Mouse (Mus musculus): ENCODE data around the gene Prcp. TPM values are rescaled to one million over a fixed set of nuclear protein-coding genes. Genes with fewer than 3 reads are reported as not detected.

The Prcp gene
- 18.9 and 20.9 TPM in 2 replicates for polyA plus RNA-seq (2015; fragmentation: Nextera tagmentation; extraction: Ambion mirVana)

DNA sequence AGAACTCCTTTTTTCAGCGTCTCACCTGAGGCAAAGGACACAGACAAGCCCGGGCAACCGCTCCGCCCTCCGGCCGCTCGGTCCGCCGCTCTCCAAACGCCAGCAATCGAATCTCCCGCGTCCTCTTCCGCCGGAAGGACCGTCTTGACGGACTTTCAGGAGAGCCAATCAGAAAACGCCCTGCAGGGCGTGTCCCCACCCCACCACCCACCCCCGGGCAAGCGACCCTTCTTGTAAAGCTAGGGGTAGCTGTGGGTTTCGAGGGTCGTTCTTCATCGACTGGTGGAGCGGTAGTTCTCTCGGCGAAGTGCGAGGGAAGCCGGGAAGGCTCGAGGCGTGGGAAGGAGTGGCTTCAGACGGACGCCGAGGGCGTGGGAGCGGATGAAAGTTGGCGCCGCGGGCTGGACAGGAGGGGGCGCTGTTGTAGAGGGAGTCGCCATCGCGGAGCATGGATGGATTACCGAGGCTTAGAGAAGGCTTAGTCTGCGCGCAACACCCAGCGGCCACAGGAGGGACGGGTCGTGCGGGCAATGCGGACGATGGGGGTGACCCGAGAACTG is at the start of gene Prcp, which contains the start of gene Ddias:
Gene Prcp (plus strand): TSS at position 355 of the 560 bp plus-strand sequence.
Gene Ddias (minus strand): TSS at position 132 of the 560 bp plus-strand sequence.
- H3K4me1 ChIP-seq (ENCODE audit: control insufficient read depth, insufficient read depth, low read depth, low read length), result peaks cover 11% of the 10 kb centered on the region
- H3K4me3 ChIP-seq (ENCODE audit: low read length), result peak within 1 kb of the TSS; percentile 58
- H3K9ac ChIP-seq (ENCODE audit: low read depth, low read length), result peak within 1 kb of the TSS; percentile 78
- H3K27me3 ChIP-seq (replicated peaks; ENCODE audit: control insufficient read depth, insufficient read depth, low read length), result no peaks in the 10 kb centered on the region
- peak; percentile 90 for ATAC-seq
- peak within 1 kb of the TSS; percentile 58 for H3K4me2 ChIP-seq (ENCODE audit: low read length)
- peak within 1 kb of the TSS; percentile 91 for H3K27ac ChIP-seq (ENCODE audit: low read depth, low read length)
- no peaks in the 10 kb centered on the region for H3K9me3 ChIP-seq (ENCODE audit: control insufficient read depth, low read length)
- WGBS, result under 1% methylated on average over 53 of the region's 53 CpGs
- no peaks in the 10 kb centered on the region for H3K36me3 ChIP-seq (ENCODE audit: control insufficient read depth, insufficient read depth, low read length)

- H3K27me3 ChIP-seq (replicated peaks; ENCODE audit: control insufficient read depth, insufficient read depth, low read length), result no peaks in the 10 kb centered on the region
- ATAC-seq, result no peak
- H3K4me3 ChIP-seq (ENCODE audit: low read length), result no peak overlapping the region
- H3K4me2 ChIP-seq (ENCODE audit: low read length), result no peak overlapping the region
- no peak overlapping the region for H3K9ac ChIP-seq (ENCODE audit: low read depth, low read length)
- H3K36me3 ChIP-seq (ENCODE audit: control insufficient read depth, insufficient read depth, low read length), result peaks cover 3% of the 10 kb centered on the region; the same call in 1 of the 2 replicates
- H3K4me1 ChIP-seq (ENCODE audit: control insufficient read depth, insufficient read depth, low read depth, low read length), result peaks cover 5% of the 10 kb centered on the region
- no peaks in the 10 kb centered on the region for H3K9me3 ChIP-seq (ENCODE audit: control insufficient read depth, low read length)
- no peak overlapping the region for H3K27ac ChIP-seq (ENCODE audit: low read depth, low read length)
- 94% methylated on average over 3 of the region's 3 CpGs for WGBS
Observed at GRCm38 (mm10) chr7:92826248-92826647, 48.0 kb upstream of the Prcp start.

DNA sequence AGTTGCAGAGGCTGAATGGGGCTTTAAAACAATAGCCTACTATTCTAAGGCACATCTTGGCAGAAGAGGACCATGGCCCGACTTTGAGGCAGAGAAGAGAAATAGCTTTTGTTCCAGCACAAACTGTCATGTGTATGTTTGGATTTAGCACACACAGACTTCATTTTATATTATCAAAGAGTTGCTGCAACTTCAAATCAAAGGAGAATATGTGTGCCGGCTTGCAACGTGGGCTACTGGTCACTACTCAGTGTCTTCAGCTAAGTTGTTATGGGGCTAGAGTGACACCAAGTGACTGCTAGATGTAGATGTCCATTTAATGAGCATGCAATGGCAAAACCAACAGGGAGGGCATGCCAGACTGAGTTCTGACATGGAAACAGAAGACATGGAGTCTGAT is 46.3 kb upstream of the Prcp start:
- H3K27me3 ChIP-seq (replicated peaks; ENCODE audit: control insufficient read depth, insufficient read depth, low read length), result no peaks in the 10 kb centered on the region
- H3K4me3 ChIP-seq (ENCODE audit: low read length), result no peak overlapping the region
- WGBS, result 46% methylated on average over 3 of the region's 3 CpGs
- H3K27ac ChIP-seq (ENCODE audit: low read depth, low read length), result no peak overlapping the region
- H3K4me2 ChIP-seq (ENCODE audit: low read length), result no peak overlapping the region
- no peaks in the 10 kb centered on the region for H3K9me3 ChIP-seq (ENCODE audit: control insufficient read depth, low read length)
- ATAC-seq, result peak; percentile 74; the same call in 1 of the 2 replicates
- no peak overlapping the region for H3K9ac ChIP-seq (ENCODE audit: low read depth, low read length)
- no peaks in the 10 kb centered on the region for H3K4me1 ChIP-seq (ENCODE audit: control insufficient read depth, insufficient read depth, low read depth, low read length)
- H3K36me3 ChIP-seq (ENCODE audit: control insufficient read depth, insufficient read depth, low read length), result peaks cover 3% of the 10 kb centered on the region; the same call in 1 of the 2 replicates

- H3K9ac ChIP-seq (ENCODE audit: low read depth, low read length), result no peak overlapping the region
- no peaks in the 10 kb centered on the region for H3K27me3 ChIP-seq (replicated peaks; ENCODE audit: control insufficient read depth, insufficient read depth, low read length)
- peaks cover 3% of the 10 kb centered on the region; the same call in 1 of the 2 replicates for H3K36me3 ChIP-seq (ENCODE audit: control insufficient read depth, insufficient read depth, low read length)
- H3K4me3 ChIP-seq (ENCODE audit: low read length), result no peak overlapping the region
- no peaks in the 10 kb centered on the region for H3K4me1 ChIP-seq (ENCODE audit: control insufficient read depth, insufficient read depth, low read depth, low read length)
- 92% methylated on average over 6 of the region's 6 CpGs for WGBS
- ATAC-seq, result no peak
- H3K27ac ChIP-seq (ENCODE audit: low read depth, low read length), result no peak overlapping the region
- H3K9me3 ChIP-seq (ENCODE audit: control insufficient read depth, low read length), result no peaks in the 10 kb centered on the region
- H3K4me2 ChIP-seq (ENCODE audit: low read length), result no peak overlapping the region
Observed at GRCm38 (mm10) chr7:92832395-92832794, 41.9 kb upstream of the Prcp start.

DNA sequence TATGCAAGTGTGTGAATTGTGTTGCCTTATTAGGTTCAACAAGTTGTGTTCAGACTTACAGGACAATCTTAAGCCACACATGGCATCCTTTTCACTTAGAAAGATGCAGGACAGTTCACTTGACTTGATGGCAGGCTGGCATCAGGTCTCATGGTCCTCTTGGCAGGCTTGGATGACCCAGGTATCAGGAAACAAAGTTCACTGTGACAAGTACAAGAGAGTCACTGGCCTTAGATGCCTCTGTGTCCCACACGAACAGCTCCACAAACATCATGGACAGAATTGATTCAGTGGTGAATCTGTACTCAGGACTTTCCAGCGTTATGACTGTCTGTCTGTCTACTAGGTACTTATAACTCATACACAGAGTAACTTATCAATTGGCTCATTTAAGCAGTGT is 39.9 kb upstream of the Prcp start:
- Histone ChIP-seq H3K27ac (ENCODE audit: low read depth, low read length) (no peak overlapping the region), H3K4me2 (ENCODE audit: low read length) (no peak overlapping the region), H3K4me3 (ENCODE audit: low read length) (no peak overlapping the region), H3K9ac (ENCODE audit: low read depth, low read length) (no peak overlapping the region), H3K36me3 (ENCODE audit: control insufficient read depth, insufficient read depth, low read length) (peaks cover 3% of the 10 kb centered on the region; the same call in 1 of the 2 replicates), H3K9me3 (ENCODE audit: control insufficient read depth, low read length) (no peaks in the 10 kb centered on the region), H3K27me3 (replicated peaks; ENCODE audit: control insufficient read depth, insufficient read depth, low read length) (no peaks in the 10 kb centered on the region), H3K4me1 (ENCODE audit: control insufficient read depth, insufficient read depth, low read depth, low read length) (no peaks in the 10 kb centered on the region)
- ATAC-seq, result no peak
- WGBS, result 89% methylated on average over 2 of the region's 2 CpGs

DNA sequence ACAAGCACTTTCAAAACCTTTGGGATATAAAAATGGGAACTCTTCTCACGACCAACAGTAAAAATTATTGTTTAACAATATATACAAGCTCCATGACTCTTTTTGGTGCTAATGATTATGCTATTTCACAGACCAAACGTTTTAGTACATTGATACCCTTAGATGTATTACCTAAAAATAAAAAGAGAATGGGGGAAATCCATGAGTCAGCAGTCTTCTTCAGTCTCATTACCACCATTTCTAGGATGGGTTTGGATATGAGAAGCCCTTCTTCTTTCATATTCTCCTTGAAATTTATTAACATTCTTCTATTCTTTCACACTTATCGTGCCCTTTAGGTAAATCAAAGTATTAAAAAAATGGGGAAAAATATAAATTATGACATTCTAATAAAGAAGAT is 37.8 kb upstream of the Prcp start:
- no peaks in the 10 kb centered on the region for H3K36me3 ChIP-seq (ENCODE audit: control insufficient read depth, insufficient read depth, low read length)
- WGBS, result 90% methylated on average over 3 of the region's 3 CpGs

DNA sequence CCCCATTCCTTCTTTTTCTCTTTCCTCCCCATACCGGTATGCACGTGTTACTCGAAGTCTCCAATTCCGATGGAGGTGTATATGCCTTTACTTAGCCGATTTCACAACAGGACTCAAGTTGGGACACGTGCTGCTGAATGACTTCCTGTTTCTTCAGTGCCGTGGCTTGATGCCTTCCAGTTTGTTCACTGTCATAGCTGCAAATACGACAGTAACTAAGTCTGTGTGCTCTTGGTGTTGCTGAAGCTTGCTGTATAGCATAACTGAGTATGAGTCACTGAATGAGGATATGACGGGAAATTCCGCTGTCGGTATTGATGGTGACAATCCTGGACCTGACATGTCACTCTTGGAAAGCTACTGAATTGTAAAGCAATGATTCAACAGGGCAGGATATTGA is 37.0 kb upstream of the Prcp start:
- Histone ChIP-seq H3K4me3 (ENCODE audit: low read length) (no peak overlapping the region), H3K4me2 (ENCODE audit: low read length) (no peak overlapping the region), H3K27ac (ENCODE audit: low read depth, low read length) (no peak overlapping the region), H3K9ac (ENCODE audit: low read depth, low read length) (no peak overlapping the region), H3K27me3 (replicated peaks; ENCODE audit: control insufficient read depth, insufficient read depth, low read length) (no peaks in the 10 kb centered on the region), H3K36me3 (ENCODE audit: control insufficient read depth, insufficient read depth, low read length) (no peaks in the 10 kb centered on the region), H3K4me1 (ENCODE audit: control insufficient read depth, insufficient read depth, low read depth, low read length) (no peaks in the 10 kb centered on the region), H3K9me3 (ENCODE audit: control insufficient read depth, low read length) (no peaks in the 10 kb centered on the region)
- WGBS, result 92% methylated on average over 11 of the region's 11 CpGs
- no peak for ATAC-seq

More for the DNA sequence above, 37.8 kb upstream of the Prcp start:
- H3K27ac ChIP-seq (ENCODE audit: low read depth, low read length), result no peak overlapping the region
- no peak for ATAC-seq
- no peaks in the 10 kb centered on the region for H3K27me3 ChIP-seq (replicated peaks; ENCODE audit: control insufficient read depth, insufficient read depth, low read length)
- H3K4me2 ChIP-seq (ENCODE audit: low read length), result no peak overlapping the region
- no peaks in the 10 kb centered on the region for H3K9me3 ChIP-seq (ENCODE audit: control insufficient read depth, low read length)
- no peak overlapping the region for H3K4me3 ChIP-seq (ENCODE audit: low read length)
- no peak overlapping the region for H3K9ac ChIP-seq (ENCODE audit: low read depth, low read length)
- no peaks in the 10 kb centered on the region for H3K4me1 ChIP-seq (ENCODE audit: control insufficient read depth, insufficient read depth, low read depth, low read length)

- H3K36me3 ChIP-seq (ENCODE audit: control insufficient read depth, insufficient read depth, low read length), result no peaks in the 10 kb centered on the region
- no peaks in the 10 kb centered on the region for H3K9me3 ChIP-seq (ENCODE audit: control insufficient read depth, low read length)
- no peaks in the 10 kb centered on the region for H3K4me1 ChIP-seq (ENCODE audit: control insufficient read depth, insufficient read depth, low read depth, low read length)
- no peak overlapping the region for H3K4me3 ChIP-seq (ENCODE audit: low read length)
- no peak overlapping the region for H3K4me2 ChIP-seq (ENCODE audit: low read length)
- H3K27me3 ChIP-seq (replicated peaks; ENCODE audit: control insufficient read depth, insufficient read depth, low read length), result no peaks in the 10 kb centered on the region
- no peak overlapping the region for H3K27ac ChIP-seq (ENCODE audit: low read depth, low read length)
- ATAC-seq, result no peak
- H3K9ac ChIP-seq (ENCODE audit: low read depth, low read length), result no peak overlapping the region
- WGBS, result 78% methylated on average over 3 of the region's 3 CpGs
Observed at GRCm38 (mm10) chr7:92837907-92838306, 36.4 kb upstream of the Prcp start.

- Histone ChIP-seq H3K4me3 (ENCODE audit: low read length) (no peak overlapping the region), H3K27me3 (replicated peaks; ENCODE audit: control insufficient read depth, insufficient read depth, low read length) (no peaks in the 10 kb centered on the region), H3K9ac (ENCODE audit: low read depth, low read length) (no peak overlapping the region), H3K27ac (ENCODE audit: low read depth, low read length) (no peak overlapping the region), H3K4me1 (ENCODE audit: control insufficient read depth, insufficient read depth, low read depth, low read length) (no peaks in the 10 kb centered on the region), H3K4me2 (ENCODE audit: low read length) (no peak overlapping the region), H3K9me3 (ENCODE audit: control insufficient read depth, low read length) (no peaks in the 10 kb centered on the region), H3K36me3 (ENCODE audit: control insufficient read depth, insufficient read depth, low read length) (no peaks in the 10 kb centered on the region)
- 90% methylated on average over 2 of the region's 2 CpGs for WGBS
- no peak for ATAC-seq
Observed at GRCm38 (mm10) chr7:92842254-92842653, 32.0 kb upstream of the Prcp start.
